Mouse (Mus musculus) gastrocnemius, adult 18-20 months (tissue): ENCODE data around the gene Slc22a3. TPM values are rescaled to one million over a fixed set of nuclear protein-coding genes. Genes with fewer than 3 reads are reported as not detected.

Experiments
- DNase-seq: peaks from one replicate; pipeline ENCODE4 v3.0.0; 2021; ENCODE audit warnings: low spot score
- total RNA-seq, 2 experiments: library from RNA; stranded (reverse); gene quantifications; 2 replicates each; pipeline ENCODE4 v1.2.3; 2021

Slc22a3 gene
- total RNA-seq, 2 experiments from 2014 or later, result 1.1 to 1.3 TPM

DNA sequence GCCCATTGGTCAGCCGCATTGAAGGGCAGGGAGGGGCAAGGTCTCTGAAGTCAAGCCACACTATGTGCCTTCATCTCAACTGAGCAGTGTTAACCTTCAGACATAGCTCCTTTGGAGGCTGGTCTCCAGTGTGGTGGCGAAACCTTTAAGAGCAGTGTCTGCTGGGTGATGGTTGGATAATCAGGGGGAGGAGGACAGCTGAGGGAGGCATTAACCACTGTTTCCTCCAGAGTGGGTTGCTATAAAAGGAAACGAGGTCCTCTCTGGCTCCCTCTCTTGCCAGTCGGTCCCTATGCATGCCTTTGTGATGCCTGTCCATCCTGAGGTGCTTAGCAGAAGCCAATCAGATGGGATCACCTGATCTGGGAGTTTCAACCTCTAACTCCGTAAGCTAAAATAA, 38.8 kb downstream of the Slc22a3 start:
- DNase-seq, result no peak

DNA sequence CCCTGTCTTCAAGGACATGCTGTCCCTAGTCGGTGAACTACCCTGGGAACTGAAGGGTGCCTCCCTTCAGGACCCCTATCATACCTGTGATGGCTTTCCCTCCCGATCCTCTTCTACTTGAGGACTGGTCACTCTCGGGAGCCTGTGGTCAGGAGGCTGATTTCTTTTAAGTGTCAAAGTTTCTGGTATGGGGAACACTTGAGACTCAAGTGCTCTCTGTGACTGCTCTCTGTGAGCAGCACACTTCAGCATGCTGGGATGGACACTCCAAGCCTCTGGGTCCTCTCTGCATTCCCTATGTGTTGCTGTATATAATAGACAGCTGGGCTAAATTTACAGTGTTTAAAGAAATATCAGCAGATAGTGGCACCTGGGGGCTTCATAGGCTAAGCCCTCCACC, 39.9 kb downstream of the Slc22a3 start:
- no peak for DNase-seq

DNA sequence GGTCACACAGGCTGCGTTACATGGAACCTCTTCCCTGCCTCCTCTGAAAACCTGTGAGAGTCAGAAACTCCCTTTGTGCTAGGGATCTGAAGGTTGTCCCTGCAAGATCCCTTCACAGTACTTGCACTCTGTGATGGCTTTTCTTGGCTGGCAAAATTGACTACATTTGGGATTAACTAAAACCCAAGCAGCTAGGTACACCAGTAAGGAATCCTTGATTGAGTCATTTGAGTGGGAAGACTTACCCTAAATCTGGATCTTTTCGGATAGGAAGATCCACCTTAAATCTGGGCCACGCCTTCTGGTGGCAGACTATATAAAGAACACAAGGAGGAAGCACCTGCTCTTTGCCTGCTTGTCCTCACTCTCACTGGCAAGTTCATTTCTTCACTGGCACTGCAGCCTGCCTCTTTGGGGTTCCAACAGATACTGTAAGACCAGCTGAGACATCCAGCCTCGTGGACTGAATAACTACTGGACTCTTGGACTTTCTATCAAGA, 41.0 kb downstream of the Slc22a3 start:
- DNase-seq, result no peak

GRCm38 (mm10) chr17:12461168-12461567, 46.3 kb downstream of the Slc22a3 start:
- DNase-seq, result no peak

- DNase-seq, result peak; percentile 63
These were observed 52.2 kb downstream of the Slc22a3 start for GRCm38 (mm10) chr17:12455143-12455790.

DNA sequence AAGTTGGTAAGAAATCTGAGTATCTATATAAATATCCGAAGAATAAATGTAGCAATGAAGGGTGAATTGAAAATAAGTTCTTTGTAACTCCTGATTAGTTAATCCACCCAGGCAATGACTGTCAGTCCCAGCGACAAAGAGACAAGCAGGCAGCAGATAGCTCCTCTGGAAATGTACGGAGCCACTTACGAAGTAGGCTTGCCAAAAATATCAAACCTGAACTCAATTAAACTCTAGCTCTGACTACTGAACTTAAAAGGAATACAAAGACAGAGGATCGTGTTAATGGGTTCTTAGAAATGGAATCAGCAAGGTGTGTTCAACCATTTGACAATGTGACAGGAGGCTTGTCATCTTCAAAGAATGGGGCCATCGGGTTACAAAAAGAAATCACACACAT, 53.8 kb downstream of the Slc22a3 start:
- DNase-seq, result no peak

GRCm38 (mm10) chr17:12452862-12453531, 54.5 kb downstream of the Slc22a3 start:
- no peak for DNase-seq

- no peak for DNase-seq
These were observed 56.3 kb downstream of the Slc22a3 start for GRCm38 (mm10) chr17:12451234-12451633.

DNA sequence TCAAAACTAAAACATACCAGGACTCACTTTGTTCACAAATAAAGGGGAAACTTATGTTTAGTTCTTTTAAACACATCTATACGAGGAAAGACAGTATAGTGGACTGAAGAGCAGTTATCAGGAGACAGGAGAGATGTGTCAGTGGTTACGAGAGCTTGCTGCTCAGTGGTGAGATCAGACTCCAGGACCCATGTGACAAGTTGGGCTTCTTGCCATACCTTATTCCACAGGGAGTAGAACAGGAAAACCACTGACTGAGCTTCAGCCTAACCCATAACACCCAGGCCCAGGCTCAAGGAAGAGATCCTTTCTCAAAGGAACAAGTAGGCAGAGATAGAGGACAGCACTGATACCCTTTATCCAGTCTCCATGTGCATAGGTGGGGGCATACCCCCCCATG, 62.9 kb downstream of the Slc22a3 start:
- peak; percentile 65 for DNase-seq

DNA sequence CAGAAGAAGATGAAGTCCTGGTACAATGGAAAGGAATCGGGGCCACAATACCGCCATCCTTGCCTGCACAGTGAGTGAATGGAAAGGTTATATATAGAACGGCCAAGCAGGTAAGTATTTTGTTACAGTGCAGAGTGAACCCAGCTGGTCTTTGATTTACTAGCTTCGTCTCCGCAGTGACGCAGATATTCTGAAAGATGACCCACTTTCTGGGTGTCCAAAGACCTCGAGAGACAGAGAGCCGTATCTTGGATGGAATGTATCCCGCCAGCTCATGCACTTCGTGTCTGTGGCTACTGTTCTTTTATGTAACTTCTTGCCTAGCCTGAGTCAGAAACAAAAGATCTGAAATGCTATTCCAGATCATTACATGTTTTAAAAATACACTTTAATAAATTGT, 69.7 kb downstream of the Slc22a3 start:
- DNase-seq, result peak; percentile 63

DNA sequence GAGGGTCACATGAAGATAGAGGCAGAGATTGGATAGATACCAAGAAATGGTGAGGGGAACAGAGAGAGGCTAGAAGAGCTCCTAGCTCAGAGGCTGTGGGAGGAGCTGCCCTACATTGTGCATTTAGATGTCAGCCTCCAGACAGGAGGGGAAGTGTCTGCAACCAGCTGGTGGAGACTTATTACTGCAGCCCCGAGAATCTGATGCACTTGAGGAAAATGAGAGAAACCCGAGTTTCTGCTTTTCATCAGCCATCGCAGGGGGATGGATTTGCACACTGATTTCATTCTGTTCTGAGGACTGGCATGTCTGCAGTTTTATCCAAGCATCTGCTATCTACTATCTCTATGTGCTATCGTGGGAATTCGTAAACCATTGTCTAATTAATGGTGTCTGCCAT, 75.8 kb downstream of the Slc22a3 start:
- DNase-seq, result no peak

GRCm38 (mm10) chr17:12428369-12428768, 79.1 kb downstream of the Slc22a3 start:
- peak; percentile 58 for DNase-seq

- DNase-seq, result no peak
These were observed 80.3 kb downstream of the Slc22a3 start for GRCm38 (mm10) chr17:12427156-12427555.

DNA sequence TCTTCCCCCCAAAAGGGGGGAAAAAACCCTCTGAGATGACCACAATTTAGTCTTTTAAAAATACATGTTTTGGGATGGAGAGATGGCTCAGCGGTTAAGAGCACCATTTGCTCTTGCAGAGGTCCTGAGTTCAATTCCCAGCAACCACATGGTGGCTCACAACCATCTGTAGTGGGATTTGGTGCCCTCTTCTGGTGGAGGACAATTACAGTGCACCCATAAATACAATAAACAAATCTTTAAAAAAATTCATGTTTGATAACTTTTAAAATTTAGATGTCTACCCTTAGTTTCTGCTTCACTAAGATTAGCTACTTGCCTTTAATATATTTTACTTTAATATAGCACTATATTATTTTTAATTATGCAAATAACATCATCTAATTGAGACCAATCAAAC, 85.4 kb downstream of the Slc22a3 start:
- DNase-seq, result no peak

DNA sequence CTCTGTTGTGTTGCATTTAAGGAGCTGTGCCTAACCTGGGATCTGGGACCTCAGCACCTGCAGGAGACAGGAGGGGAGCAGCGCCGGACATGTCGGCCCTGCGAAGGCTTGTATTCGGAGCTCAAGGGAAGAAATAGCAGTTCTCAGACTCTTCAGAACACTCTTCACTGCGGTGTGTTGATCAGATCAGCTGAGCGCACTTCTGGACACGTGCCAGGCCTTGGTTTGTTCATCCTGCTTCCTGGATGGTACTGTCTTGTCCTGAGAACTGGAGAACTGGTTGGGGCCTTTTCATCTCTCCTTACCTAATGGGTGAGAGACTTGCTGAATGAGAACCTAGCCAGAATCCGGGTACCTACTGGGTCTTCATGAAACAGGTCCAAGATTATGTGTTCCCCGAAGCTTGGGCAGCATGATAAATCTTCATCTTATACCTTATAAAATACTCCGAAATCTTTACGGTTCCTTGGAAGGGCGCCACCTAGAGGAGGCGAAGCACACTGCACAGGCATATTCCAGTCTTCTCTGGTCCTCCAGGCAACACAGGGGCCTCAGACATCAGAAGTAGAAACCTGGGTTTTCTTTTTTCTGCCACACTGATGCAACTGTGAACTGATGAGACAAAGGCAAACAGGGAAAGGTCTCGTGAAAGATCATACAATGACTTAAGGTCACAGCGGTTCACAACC, 86.5 kb downstream of the Slc22a3 start:
- no peak for DNase-seq

DNA sequence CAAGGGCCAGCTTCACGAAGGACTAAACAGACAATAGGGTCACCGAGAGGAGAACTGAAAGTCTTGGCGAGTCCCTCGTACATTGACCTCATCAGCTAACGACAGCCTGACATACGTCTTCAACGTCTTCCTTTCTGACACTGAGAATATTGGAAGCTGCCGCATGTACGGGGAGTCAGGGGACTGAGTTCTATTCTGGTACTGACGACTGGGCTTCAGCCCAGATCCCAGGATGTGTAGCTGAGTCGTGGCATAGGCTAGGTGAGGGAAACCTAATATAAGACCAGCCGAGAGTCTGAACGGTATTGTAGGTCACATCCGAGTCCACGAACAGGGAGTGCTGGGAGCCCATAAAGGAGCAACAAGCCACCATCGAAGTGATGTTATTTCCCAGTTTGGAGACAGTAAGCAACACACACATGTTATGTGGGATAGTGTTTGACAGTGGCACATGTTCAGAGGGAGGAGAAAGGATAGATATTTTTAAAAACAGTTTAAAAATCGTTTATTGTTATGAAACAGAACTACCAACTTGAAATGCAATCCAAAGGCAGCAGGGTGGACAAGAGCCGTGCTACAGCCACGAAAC, 87.9 kb downstream of the Slc22a3 start:
- DNase-seq, result peak; percentile 81

GRCm38 (mm10) chr17:12416250-12416895, 91.1 kb downstream of the Slc22a3 start:
- peak; percentile 87 for DNase-seq

DNA sequence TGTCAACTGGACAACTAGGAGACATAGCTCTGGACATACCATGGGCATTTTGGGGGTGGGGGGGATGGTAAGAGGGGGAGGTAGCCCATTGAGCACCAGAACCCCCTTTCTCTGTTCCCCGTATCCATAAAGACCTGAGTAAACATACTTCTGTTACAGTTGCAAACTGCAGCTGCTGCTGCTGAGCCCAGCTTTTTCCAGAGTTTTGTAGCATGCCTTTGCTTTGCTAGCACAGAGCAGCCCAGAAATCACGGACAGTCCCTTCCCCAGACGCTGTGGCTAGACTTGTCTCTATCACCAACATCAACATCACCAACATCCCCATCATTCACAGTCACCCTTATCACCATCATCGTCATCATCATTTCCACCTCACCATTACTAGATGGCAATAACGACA, 91.8 kb downstream of the Slc22a3 start:
- no peak for DNase-seq

DNA sequence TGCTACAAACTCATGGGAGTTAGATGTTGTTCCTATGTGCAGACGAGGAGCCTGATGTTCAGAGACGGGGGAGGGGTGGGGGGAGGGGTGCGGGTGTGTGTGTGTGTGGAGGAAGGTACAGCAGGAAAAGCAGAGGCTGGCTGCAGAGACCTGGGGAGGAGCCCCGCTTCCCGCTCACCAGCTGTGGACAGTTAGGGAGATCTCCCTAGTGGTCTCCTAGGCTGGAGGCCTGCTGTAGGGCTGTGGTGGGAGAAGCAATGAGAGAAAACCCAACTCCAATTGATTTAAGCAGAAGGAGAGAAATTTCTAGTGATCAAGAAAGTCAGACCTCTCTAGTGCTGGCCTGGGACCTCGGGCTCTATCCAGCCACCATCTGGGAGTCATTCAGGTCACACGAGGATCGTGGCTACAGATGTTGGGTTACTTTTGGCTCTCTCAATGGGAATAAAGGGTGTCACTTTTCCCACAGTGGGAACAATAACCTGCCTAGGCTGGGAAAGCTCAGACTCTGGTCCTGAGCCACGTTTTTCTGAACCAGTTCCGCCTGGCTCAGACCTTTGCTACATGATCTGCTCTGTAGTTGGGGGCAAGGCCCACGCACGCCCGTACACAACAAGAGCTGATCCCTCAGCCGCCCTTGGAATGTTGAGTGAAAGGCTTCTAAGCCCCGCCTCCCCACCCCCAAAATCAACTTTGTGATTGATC, 92.3 kb downstream of the Slc22a3 start:
- peak; percentile 65 for DNase-seq

GRCm38 (mm10) chr17:12412891-12413237, 94.6 kb downstream of the Slc22a3 start:
- no peak for DNase-seq
